Mouse (Mus musculus): Measurements from ENCODE around the gene Lpcat2. TPM values are rescaled to one million over a fixed set of nuclear protein-coding genes. Genes with fewer than 3 reads are reported as not detected.

Lpcat2 gene
- total and polyA plus RNA-seq, 3 experiments: 0.16 TPM; not detected in 2

- Histone ChIP-seq H3K4me3 (ENCODE audit: low read depth, low read length) (no peak overlapping the region), H3K4me1 (ENCODE audit: insufficient read depth, low read depth, low read length) (no peaks in the 10 kb centered on the region), H3K27me3 (ENCODE audit: insufficient read depth, low read length) (no peaks in the 10 kb centered on the region), H3K36me3 (replicated peaks) (no peaks in the 10 kb centered on the region), H3K9me3 (replicated peaks) (peaks cover 73% of the 10 kb centered on the region)
- DNase-seq (ENCODE audit: low spot score) (no peak), ATAC-seq (ENCODE audit: extremely low read depth, insufficient number of reproducible peaks, low FRiP score, poor library complexity, severe bottlenecking) (no peak)
- no peak for TF ChIP-seq CTCF (IDR thresholded peaks at IDR 0.05; ENCODE audit: low read depth, low read length)
- TF ChIP-seq TAL1 (conservative IDR thresholded peaks at IDR 0.05; ENCODE audit: low read depth, low read length): no peak
- no peak for TF ChIP-seq GATA1 (IDR thresholded peaks at IDR 0.05; ENCODE audit: borderline replicate concordance, low read length)
- TF ChIP-seq GATA2 (IDR thresholded peaks at IDR 0.05; ENCODE audit: borderline replicate concordance, low read depth, low read length): no peak
- no peak for TF ChIP-seq POLR2AphosphoS5 (IDR thresholded peaks at IDR 0.05; ENCODE audit: insufficient replicate concordance, low read depth, low read length)
Observed at GRCm38 (mm10) chr8:92850239-92850638, 4.9 kb upstream of the Lpcat2 start.

GRCm38 (mm10) chr8:92851381-92851780 is 3.8 kb upstream of the Lpcat2 start:
- no peaks in the 10 kb centered on the region for H3K36me3 ChIP-seq (replicated peaks)
- no peak overlapping the region for H3K4me3 ChIP-seq (ENCODE audit: low read depth, low read length)
- no peak for DNase-seq (ENCODE audit: low spot score)
- no peaks in the 10 kb centered on the region for H3K27me3 ChIP-seq (ENCODE audit: insufficient read depth, low read length)
- no peaks in the 10 kb centered on the region for H3K4me1 ChIP-seq (ENCODE audit: insufficient read depth, low read depth, low read length)
- no peak for ATAC-seq (ENCODE audit: extremely low read depth, insufficient number of reproducible peaks, low FRiP score, poor library complexity, severe bottlenecking)
- peaks cover 72% of the 10 kb centered on the region for H3K9me3 ChIP-seq (replicated peaks)
- TF ChIP-seq POLR2AphosphoS5 (IDR thresholded peaks at IDR 0.05; ENCODE audit: insufficient replicate concordance, low read depth, low read length): no peak
- no peak for TF ChIP-seq TAL1 (conservative IDR thresholded peaks at IDR 0.05; ENCODE audit: low read depth, low read length)
- TF ChIP-seq GATA1 (IDR thresholded peaks at IDR 0.05; ENCODE audit: borderline replicate concordance, low read length): no peak
- no peak for TF ChIP-seq GATA2 (IDR thresholded peaks at IDR 0.05; ENCODE audit: borderline replicate concordance, low read depth, low read length)

- Histone ChIP-seq H3K36me3 (replicated peaks) (no peaks in the 10 kb centered on the region), H3K9me3 (replicated peaks) (peaks cover 58% of the 10 kb centered on the region), H3K4me3 (ENCODE audit: low read depth, low read length) (no peak overlapping the region), H3K4me1 (ENCODE audit: insufficient read depth, low read depth, low read length) (no peaks in the 10 kb centered on the region), H3K27me3 (ENCODE audit: insufficient read depth, low read length) (no peaks in the 10 kb centered on the region)
- TF ChIP-seq POLR2AphosphoS5 (IDR thresholded peaks at IDR 0.05; ENCODE audit: insufficient replicate concordance, low read depth, low read length) (no peak), GATA2 (IDR thresholded peaks at IDR 0.05; ENCODE audit: borderline replicate concordance, low read depth, low read length) (no peak), GATA1 (IDR thresholded peaks at IDR 0.05; ENCODE audit: borderline replicate concordance, low read length) (no peak), TAL1 (conservative IDR thresholded peaks at IDR 0.05; ENCODE audit: low read depth, low read length) (no peak), CTCF (IDR thresholded peaks at IDR 0.05; ENCODE audit: low read depth, low read length) (no peak)
- no peak for DNase-seq (ENCODE audit: low spot score)
- ATAC-seq (ENCODE audit: extremely low read depth, insufficient number of reproducible peaks, low FRiP score, poor library complexity, severe bottlenecking): no peak
Observed at GRCm38 (mm10) chr8:92853188-92853983, 1.8 kb upstream of the Lpcat2 start.

- Histone ChIP-seq H3K4me1 (ENCODE audit: insufficient read depth, low read depth, low read length) (no peaks in the 10 kb centered on the region), H3K27me3 (ENCODE audit: insufficient read depth, low read length) (no peaks in the 10 kb centered on the region), H3K4me3 (ENCODE audit: low read depth, low read length) (no peak overlapping the region), H3K36me3 (replicated peaks) (no peaks in the 10 kb centered on the region), H3K9me3 (replicated peaks) (peaks cover 54% of the 10 kb centered on the region)
- no peak for TF ChIP-seq GATA1 (IDR thresholded peaks at IDR 0.05; ENCODE audit: borderline replicate concordance, low read length)
- TF ChIP-seq TAL1 (conservative IDR thresholded peaks at IDR 0.05; ENCODE audit: low read depth, low read length): no peak
- no peak for TF ChIP-seq POLR2AphosphoS5 (IDR thresholded peaks at IDR 0.05; ENCODE audit: insufficient replicate concordance, low read depth, low read length)
- no peak for TF ChIP-seq CTCF (IDR thresholded peaks at IDR 0.05; ENCODE audit: low read depth, low read length)
- TF ChIP-seq GATA2 (IDR thresholded peaks at IDR 0.05; ENCODE audit: borderline replicate concordance, low read depth, low read length): no peak
- ATAC-seq (ENCODE audit: extremely low read depth, insufficient number of reproducible peaks, low FRiP score, poor library complexity, severe bottlenecking) (no peak), DNase-seq (ENCODE audit: low spot score) (no peak)
Observed at GRCm38 (mm10) chr8:92854673-92855072, 466 bp upstream of the Lpcat2 start.

GRCm38 (mm10) chr8:92856273-92856986 is 1.3 kb downstream of the Lpcat2 start:
- H3K36me3 ChIP-seq (replicated peaks): no peaks in the 10 kb centered on the region
- ATAC-seq (ENCODE audit: extremely low read depth, insufficient number of reproducible peaks, low FRiP score, poor library complexity, severe bottlenecking): no peak
- no peaks in the 10 kb centered on the region for H3K27me3 ChIP-seq (ENCODE audit: insufficient read depth, low read length)
- no peak overlapping the region for H3K4me3 ChIP-seq (ENCODE audit: low read depth, low read length)
- no peak for DNase-seq (ENCODE audit: low spot score)
- H3K4me1 ChIP-seq (ENCODE audit: insufficient read depth, low read depth, low read length): no peaks in the 10 kb centered on the region
- H3K9me3 ChIP-seq (replicated peaks): peaks cover 40% of the 10 kb centered on the region
- no peak for TF ChIP-seq TAL1 (conservative IDR thresholded peaks at IDR 0.05; ENCODE audit: low read depth, low read length)
- TF ChIP-seq CTCF (IDR thresholded peaks at IDR 0.05; ENCODE audit: low read depth, low read length): no peak
- TF ChIP-seq GATA1 (IDR thresholded peaks at IDR 0.05; ENCODE audit: borderline replicate concordance, low read length): no peak
- no peak for TF ChIP-seq POLR2AphosphoS5 (IDR thresholded peaks at IDR 0.05; ENCODE audit: insufficient replicate concordance, low read depth, low read length)
- no peak for TF ChIP-seq GATA2 (IDR thresholded peaks at IDR 0.05; ENCODE audit: borderline replicate concordance, low read depth, low read length)

GRCm38 (mm10) chr8:92858475-92859182 is 3.5 kb downstream of the Lpcat2 start:
- Histone ChIP-seq H3K27me3 (ENCODE audit: insufficient read depth, low read length) (no peaks in the 10 kb centered on the region), H3K36me3 (replicated peaks) (no peaks in the 10 kb centered on the region), H3K9me3 (replicated peaks) (peaks cover 28% of the 10 kb centered on the region), H3K4me3 (ENCODE audit: low read depth, low read length) (no peak overlapping the region), H3K4me1 (ENCODE audit: insufficient read depth, low read depth, low read length) (no peaks in the 10 kb centered on the region)
- ATAC-seq (ENCODE audit: extremely low read depth, insufficient number of reproducible peaks, low FRiP score, poor library complexity, severe bottlenecking) (no peak), DNase-seq (ENCODE audit: low spot score) (no peak)
- no peak for TF ChIP-seq GATA1 (IDR thresholded peaks at IDR 0.05; ENCODE audit: borderline replicate concordance, low read length)
- no peak for TF ChIP-seq TAL1 (conservative IDR thresholded peaks at IDR 0.05; ENCODE audit: low read depth, low read length)
- TF ChIP-seq GATA2 (IDR thresholded peaks at IDR 0.05; ENCODE audit: borderline replicate concordance, low read depth, low read length): no peak
- no peak for TF ChIP-seq CTCF (IDR thresholded peaks at IDR 0.05; ENCODE audit: low read depth, low read length)
- no peak for TF ChIP-seq POLR2AphosphoS5 (IDR thresholded peaks at IDR 0.05; ENCODE audit: insufficient replicate concordance, low read depth, low read length)

Data from G1E (cell line).